Mouse (Mus musculus): ENCODE measurements at regions not wholly inside any gene's neighbourhood (a gene's known extent, or its start where the extent isn't known, plus 50 kb on each side); places are given as distances from the start of the nearest gene placed in this dataset.
A peak's percentile ranks its signal among the peaks of the same experiment; 100 is the strongest.

DNA sequence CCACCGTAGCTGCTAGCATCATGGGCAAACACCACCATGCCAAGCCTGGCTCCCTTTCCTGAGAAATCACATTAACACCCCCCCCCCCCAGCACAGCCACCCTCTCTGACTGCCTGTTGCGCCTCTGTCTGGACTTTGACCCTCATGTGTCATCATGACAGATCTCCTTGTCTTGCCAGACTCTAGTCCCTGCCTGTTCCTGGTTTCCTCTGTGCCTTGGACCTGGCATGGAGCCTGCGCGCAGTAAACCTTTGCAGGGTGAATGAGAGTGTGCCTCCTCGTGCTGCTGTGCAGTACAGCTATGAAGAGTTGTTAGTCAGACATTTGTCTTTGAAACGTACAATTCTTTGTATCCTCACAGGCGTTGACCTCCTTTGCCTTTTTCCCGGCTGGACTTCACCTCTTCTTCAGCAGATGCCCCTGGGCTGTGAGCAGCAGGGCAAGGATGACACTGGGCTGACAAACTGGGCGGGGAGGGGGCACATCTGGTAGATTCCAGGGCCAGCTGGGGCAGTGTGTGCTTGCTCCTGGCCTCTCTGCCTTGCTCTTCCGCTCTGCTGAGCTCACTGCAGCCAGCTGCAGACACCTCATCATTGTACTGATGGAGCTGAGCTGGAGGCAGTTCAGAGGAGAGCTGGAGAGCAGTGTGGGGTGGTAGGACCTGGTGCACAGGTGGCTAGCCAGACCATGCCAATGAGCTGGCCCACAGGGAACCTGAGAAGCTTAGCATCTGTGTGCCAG, 134.2 kb upstream of the Pja1 start:
- 81% methylated on average over 10 of the region's 10 CpGs for WGBS
- no peak overlapping the region for H3K4me3 ChIP-seq (replicated peaks; ENCODE audit: control insufficient read depth, low read depth, low read length)
- H3K27ac ChIP-seq (ENCODE audit: control insufficient read depth, insufficient read depth, low read depth, low read length, poor library complexity), result no peak overlapping the region
- peaks cover 3% of the 10 kb centered on the region; the same call in 1 of the 2 replicates for H3K4me1 ChIP-seq (ENCODE audit: control insufficient read depth, insufficient read depth, low read length)
- TF ChIP-seq CTCF (IDR thresholded peaks at IDR 0.05; ENCODE audit: control insufficient read depth, insufficient read depth, low read length) (no peak), POLR2A (IDR thresholded peaks at IDR 0.05; ENCODE audit: borderline replicate concordance, control insufficient read depth, low read depth, low read length) (no peak)

DNA sequence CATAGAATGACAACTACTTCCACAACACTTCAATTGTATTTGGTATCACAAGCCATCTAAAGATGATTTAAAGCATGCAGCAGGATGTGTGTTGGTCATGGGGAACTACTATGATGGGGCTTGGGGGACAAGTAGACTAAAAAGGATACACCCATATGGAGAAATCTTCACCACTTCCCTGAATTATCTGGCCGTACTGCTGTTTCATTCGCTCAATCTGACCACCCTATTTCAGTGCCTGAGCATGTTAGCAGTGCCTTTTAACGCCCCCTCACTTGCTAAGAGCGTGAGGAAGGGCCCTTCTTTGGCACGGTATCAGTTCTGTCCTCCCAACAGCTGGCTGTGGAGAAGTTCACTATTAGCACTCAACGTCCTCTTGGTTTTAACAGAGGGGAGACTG, 132.6 kb upstream of the Pja1 start:
- WGBS, result 12% methylated on average over 6 of the region's 6 CpGs
- TF ChIP-seq CTCF (IDR thresholded peaks at IDR 0.05; ENCODE audit: control insufficient read depth, insufficient read depth, low read length) (no peak), POLR2A (IDR thresholded peaks at IDR 0.05; ENCODE audit: borderline replicate concordance, control insufficient read depth, low read depth, low read length) (no peak)
- Histone ChIP-seq H3K27ac (ENCODE audit: control insufficient read depth, insufficient read depth, low read depth, low read length, poor library complexity) (peak overlapping the region; percentile 31; the same call in 1 of the 2 replicates), H3K4me1 (ENCODE audit: control insufficient read depth, insufficient read depth, low read length) (peaks cover 3% of the 10 kb centered on the region; the same call in 1 of the 2 replicates), H3K4me3 (replicated peaks; ENCODE audit: control insufficient read depth, low read depth, low read length) (no peak overlapping the region)

DNA sequence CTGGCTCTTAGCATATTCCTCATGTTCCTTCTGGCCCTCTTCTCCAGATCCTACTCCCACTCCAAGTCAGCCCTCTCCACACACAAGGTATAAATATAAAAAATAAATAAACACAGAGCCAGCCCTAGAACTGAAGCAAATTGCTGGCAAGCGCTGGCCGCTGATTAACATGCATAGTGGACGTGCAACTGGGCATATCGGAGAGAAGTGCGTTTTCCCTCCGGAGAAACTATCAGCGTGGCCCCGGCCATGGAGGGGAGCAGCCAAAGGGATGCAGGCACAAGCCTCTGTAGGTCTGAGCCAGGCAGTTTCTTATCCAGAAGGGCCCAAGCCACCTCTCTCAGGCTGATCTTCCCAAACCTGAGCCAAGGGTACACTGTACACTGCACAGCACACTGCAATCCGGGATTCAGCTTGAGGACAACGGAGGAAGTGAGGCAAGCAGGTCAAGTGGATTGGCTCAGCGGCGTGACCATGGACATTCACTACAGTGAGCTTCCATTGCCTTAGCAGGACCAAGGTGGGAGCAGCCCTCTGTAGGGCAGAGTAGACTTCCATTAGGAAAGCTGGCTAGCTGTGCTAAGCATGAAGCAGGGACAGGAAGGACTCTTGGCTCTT, 131.3 kb upstream of the Pja1 start:
- TF ChIP-seq CTCF (IDR thresholded peaks at IDR 0.05; ENCODE audit: control insufficient read depth, insufficient read depth, low read length) (no peak), POLR2A (IDR thresholded peaks at IDR 0.05; ENCODE audit: borderline replicate concordance, control insufficient read depth, low read depth, low read length) (no peak)
- Histone ChIP-seq H3K4me1 (ENCODE audit: control insufficient read depth, insufficient read depth, low read length) (peaks cover 3% of the 10 kb centered on the region; the same call in 1 of the 2 replicates), H3K4me3 (replicated peaks; ENCODE audit: control insufficient read depth, low read depth, low read length) (no peak overlapping the region), H3K27ac (ENCODE audit: control insufficient read depth, insufficient read depth, low read depth, low read length, poor library complexity) (no peak overlapping the region)
- 86% methylated on average over 12 of the region's 12 CpGs for WGBS

DNA sequence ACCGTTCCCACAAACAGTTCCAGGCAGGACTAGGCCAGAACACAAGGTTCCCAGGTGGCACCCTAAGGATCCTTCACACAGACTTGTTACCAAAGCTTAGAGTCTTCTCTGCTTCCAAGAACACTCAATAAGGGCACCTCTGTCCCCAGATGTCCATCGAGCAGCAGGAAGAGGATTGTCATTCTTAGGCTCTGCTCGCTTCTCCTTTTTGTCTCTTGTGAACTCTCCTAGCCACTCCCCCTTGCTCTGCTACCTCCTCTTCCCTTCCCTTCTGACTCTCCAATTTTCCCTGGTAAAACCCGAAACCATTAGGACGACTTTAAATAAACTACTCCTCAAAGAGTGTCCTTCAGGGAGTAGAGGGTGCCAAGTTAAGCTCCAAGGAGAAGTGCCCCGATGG, 124.4 kb upstream of the Pja1 start:
- TF ChIP-seq CTCF (IDR thresholded peaks at IDR 0.05; ENCODE audit: control insufficient read depth, insufficient read depth, low read length) (no peak), POLR2A (IDR thresholded peaks at IDR 0.05; ENCODE audit: borderline replicate concordance, control insufficient read depth, low read depth, low read length) (no peak)
- Histone ChIP-seq H3K27ac (ENCODE audit: control insufficient read depth, insufficient read depth, low read depth, low read length, poor library complexity) (no peak overlapping the region), H3K4me3 (replicated peaks; ENCODE audit: control insufficient read depth, low read depth, low read length) (no peak overlapping the region), H3K4me1 (ENCODE audit: control insufficient read depth, insufficient read depth, low read length) (no peaks in the 10 kb centered on the region)
- WGBS, result 61% methylated on average over 6 of the region's 6 CpGs

DNA sequence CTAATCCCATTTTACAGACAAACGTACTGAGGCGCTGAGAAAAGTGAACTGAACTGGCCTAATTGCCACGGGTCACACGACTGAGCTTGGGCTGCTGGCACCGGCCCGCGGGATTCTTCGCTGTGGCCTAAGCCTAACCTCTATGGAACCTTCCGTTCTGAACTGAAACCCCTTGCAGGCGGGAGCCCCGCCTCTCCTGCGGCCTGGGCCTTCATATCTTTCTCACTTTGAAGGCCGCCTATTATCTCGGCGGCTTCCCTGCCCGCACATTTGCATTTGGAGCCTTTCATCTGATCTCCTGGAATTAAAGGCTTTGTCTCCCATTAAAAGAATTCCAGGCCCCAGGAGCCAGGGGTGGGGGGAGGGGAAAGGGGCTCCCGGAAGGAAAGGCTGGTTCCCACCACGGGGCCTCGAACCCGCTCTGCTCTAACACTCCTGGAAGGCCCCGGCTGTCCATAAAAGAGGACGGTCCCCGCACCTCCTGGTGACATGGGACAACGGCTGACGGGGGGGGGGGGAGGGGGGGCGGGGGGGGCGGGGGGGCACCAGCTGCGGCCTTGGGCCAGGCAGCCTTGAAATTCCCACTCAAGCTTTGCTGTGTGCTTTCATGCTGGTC, 122.9 kb upstream of the Pja1 start:
- 22% methylated on average over 20 of the region's 28 CpGs for whole genome bisulfite sequencing
- H3K4me1 ChIP-seq (ENCODE audit: control insufficient read depth, insufficient read depth, low read length), result no peaks in the 10 kb centered on the region
- no peak overlapping the region for H3K27ac ChIP-seq (ENCODE audit: control insufficient read depth, insufficient read depth, low read depth, low read length, poor library complexity)
- H3K4me3 ChIP-seq (replicated peaks; ENCODE audit: control insufficient read depth, low read depth, low read length), result no peak overlapping the region
- TF ChIP-seq POLR2A (IDR thresholded peaks at IDR 0.05; ENCODE audit: borderline replicate concordance, control insufficient read depth, low read depth, low read length), result no peak
- TF ChIP-seq CTCF (IDR thresholded peaks at IDR 0.05; ENCODE audit: control insufficient read depth, insufficient read depth, low read length), result no peak

DNA sequence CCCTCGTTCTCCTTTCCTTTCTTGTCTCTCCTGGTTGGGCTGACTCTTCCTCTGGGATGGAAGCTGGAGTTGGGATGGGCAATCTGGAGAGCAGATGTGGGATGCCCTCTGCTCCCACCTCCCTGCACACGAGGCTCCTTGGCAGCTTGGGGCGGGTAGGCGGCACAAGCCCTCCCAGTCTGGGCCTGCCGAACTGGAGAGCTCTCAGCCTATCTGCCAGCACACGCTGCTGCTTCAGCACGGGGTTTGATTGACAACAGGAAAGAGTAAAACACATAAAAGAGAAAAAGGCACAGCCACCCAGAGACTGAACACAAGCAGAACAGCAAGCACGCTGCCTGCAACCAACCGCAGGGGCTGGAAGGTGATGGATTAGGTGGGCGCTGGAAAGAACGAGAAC, 121.9 kb upstream of the Pja1 start:
- H3K27ac ChIP-seq (ENCODE audit: control insufficient read depth, insufficient read depth, low read depth, low read length, poor library complexity), result no peak overlapping the region
- TF ChIP-seq POLR2A (IDR thresholded peaks at IDR 0.05; ENCODE audit: borderline replicate concordance, control insufficient read depth, low read depth, low read length) (no peak), CTCF (IDR thresholded peaks at IDR 0.05; ENCODE audit: control insufficient read depth, insufficient read depth, low read length) (no peak)
- WGBS, result 55% methylated on average over 11 of the region's 11 CpGs
- H3K4me3 ChIP-seq (replicated peaks; ENCODE audit: control insufficient read depth, low read depth, low read length), result no peak overlapping the region
- no peaks in the 10 kb centered on the region for H3K4me1 ChIP-seq (ENCODE audit: control insufficient read depth, insufficient read depth, low read length)

DNA sequence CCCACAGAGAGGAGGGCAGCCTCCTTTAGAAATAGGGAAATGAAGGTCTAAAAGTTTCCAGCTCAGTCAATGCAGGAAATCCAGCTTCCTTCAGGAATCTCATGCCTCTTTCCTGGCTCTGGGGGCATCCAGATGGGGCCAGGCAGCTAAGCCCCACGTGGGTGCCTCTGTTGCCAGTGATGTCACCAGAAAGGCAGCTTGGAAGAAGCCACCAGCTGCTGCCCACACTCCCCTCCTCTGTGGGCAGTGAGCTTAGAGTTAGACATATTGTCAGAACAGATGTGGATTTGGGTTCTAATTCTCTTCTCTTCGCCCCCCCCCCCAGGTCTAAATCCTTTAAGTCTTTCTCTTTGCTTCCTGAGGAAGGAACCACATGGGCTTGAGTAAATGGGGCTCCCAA, 116.2 kb upstream of the Pja1 start:
- 58% methylated on average over 2 of the region's 2 CpGs for WGBS
- Histone ChIP-seq H3K4me1 (ENCODE audit: control insufficient read depth, insufficient read depth, low read length) (no peaks in the 10 kb centered on the region), H3K4me3 (replicated peaks; ENCODE audit: control insufficient read depth, low read depth, low read length) (no peak overlapping the region), H3K27ac (ENCODE audit: control insufficient read depth, insufficient read depth, low read depth, low read length, poor library complexity) (no peak overlapping the region)
- TF ChIP-seq POLR2A (IDR thresholded peaks at IDR 0.05; ENCODE audit: borderline replicate concordance, control insufficient read depth, low read depth, low read length), result no peak
- TF ChIP-seq CTCF (IDR thresholded peaks at IDR 0.05; ENCODE audit: control insufficient read depth, insufficient read depth, low read length), result no peak

DNA sequence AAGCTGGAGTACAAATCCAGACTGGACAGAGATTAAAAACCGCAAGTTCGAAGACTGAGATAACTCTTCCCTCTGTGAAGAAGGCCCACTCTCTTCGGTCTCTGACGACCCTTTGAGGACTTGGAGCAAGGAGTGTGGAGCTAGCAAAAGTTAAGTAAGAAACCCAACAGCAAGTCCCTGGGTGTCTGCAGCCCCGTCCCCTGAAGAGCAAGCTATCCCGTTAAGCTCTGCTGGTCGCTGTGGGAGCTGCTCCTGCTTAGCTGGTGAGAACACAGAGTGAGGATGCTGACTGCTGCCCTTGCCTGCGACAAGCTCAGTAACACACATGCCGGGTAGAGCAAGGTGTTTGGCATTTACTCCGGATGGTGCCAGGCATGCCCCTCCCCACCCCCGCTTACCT, 115.2 kb upstream of the Pja1 start:
- no peak overlapping the region for H3K4me3 ChIP-seq (replicated peaks; ENCODE audit: control insufficient read depth, low read depth, low read length)
- H3K27ac ChIP-seq (ENCODE audit: control insufficient read depth, insufficient read depth, low read depth, low read length, poor library complexity), result no peak overlapping the region
- 81% methylated on average over 11 of the region's 11 CpGs for WGBS
- TF ChIP-seq CTCF (IDR thresholded peaks at IDR 0.05; ENCODE audit: control insufficient read depth, insufficient read depth, low read length) (no peak), POLR2A (IDR thresholded peaks at IDR 0.05; ENCODE audit: borderline replicate concordance, control insufficient read depth, low read depth, low read length) (no peak)
- H3K4me1 ChIP-seq (ENCODE audit: control insufficient read depth, insufficient read depth, low read length), result no peaks in the 10 kb centered on the region

All from bone marrow, adult 2 months (tissue).